Mouse (Mus musculus): ENCODE results near the gene Acy3.

- TF ChIP-seq POLR2A (IDR thresholded peaks at IDR 0.05; ENCODE audit: extremely low read depth, insufficient read depth, low read length) = no peak
- TF ChIP-seq CTCF (IDR thresholded peaks at IDR 0.05; ENCODE audit: extremely low read depth, insufficient read depth, low read length) = no peak
Measured at GRCm38 (mm10) chr19:3983527-3984200, 2.7 kb upstream of the Acy3 start.
